Mouse (Mus musculus) embryonic stem cell, embryonic (primary cell): ENCODE measurements at regions not wholly inside any gene's neighbourhood (a gene's known extent, or its start where the extent isn't known, plus 50 kb on each side); places are given as distances from the start of the nearest gene placed in this dataset.

ENCODE experiments used
- CTCF ChIA-PET, 4 experiments: fragments of 300-600 bp in 2 of 4; fragments of 350-600 bp in 2 of 4; sonication (Branson Sonifier 250); formaldehyde crosslinking; loops; one replicate each; lab custom pipeline; 2022; ENCODE audit warnings: inconsistent platforms in 2 of 4; lab: Charles Lee
- POLR2A ChIA-PET, 4 experiments: fragments of 300-600 bp in 2 of 4; fragments of 350-600 bp in 2 of 4; sonication (Branson Sonifier 250); formaldehyde crosslinking; loops; one replicate each; lab custom pipeline; 2022; ENCODE audit warnings: antibody characterized with exemption in 4 of 4, inconsistent platforms in 1 of 4; lab: Charles Lee

DNA sequence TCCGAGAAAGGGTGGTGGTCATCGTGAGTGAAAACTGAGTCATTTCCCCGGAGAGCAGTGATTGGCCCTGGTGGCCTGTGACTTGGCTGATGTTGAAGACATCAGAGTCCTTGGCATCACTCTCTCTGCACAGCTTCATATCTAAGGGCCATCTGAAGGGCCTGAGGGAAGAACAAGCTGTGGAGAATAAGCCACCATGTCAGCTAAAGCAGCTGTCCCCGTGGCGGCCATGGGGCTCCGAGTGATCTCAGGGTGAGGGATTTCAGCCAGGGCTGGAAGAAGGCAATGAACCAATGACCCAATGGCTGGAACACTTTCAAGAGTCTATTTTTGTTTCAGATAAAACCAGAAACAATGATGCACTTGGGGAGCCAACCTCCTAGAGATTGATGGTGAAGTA lies 62.2 kb downstream of the Ttc32 start:
- ChIA-PET CTCF (no interaction called here), POLR2A (no interaction called here)

DNA sequence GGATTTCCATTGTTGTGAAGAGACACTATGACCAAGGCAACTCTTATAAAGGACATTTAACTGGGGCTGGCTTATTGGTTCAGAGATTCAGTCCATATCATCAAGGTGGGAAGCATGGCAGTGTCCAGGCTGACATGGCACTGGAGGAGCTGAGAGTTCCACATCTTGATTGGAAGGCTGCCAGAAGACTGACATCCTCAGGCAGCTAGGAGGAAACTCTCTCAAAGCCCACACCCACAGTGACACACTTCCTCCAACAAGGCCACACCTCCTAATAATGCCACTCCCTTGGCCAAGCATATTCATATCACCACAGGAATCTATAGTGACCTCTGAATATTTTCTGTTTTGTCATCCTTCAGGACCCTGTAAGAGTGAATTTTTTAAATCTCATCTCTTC lies 65.3 kb downstream of the Ttc32 start:
- CTCF ChIA-PET, result no interaction called here

GRCm38 (mm10) chr12:9106416-9106815 lies 76.6 kb downstream of the Ttc32 start:
- ChIA-PET CTCF (no interaction called here), POLR2A (no interaction called here)

More for the DNA sequence above, 65.3 kb downstream of the Ttc32 start:
- POLR2A ChIA-PET, result no interaction called here

DNA sequence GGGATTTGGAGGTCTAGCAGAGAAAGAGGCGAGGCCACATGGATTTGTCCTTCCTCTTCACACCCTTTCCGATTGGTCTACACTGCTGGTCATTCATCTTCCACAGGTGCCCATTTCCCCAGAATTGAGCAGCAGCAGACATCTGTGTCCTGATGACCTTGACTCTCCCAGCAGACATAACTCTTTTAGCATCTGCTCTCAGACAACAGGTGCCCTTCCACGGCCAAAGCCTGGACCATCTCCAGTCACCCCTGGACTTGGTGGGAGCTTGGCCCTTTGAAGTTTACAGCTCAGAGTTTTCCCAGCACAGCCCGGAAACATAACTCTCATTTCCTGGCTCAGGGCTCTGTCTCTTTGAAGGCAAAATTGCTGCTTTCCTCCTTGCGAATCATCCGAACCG lies 80.0 kb downstream of the Ttc32 start:
- POLR2A ChIA-PET, result no interaction called here
- CTCF ChIA-PET, result interaction anchor here in 2 of 4 experiments (0.6 to 0.7 kb wide), 2 partner anchors 12 to 76 kb away, joined by 3 to 6 read pairs; no protein-coding TSS in a partner anchor

- POLR2A ChIA-PET, result no interaction called here
- CTCF ChIA-PET, result no interaction called here
Measured at GRCm38 (mm10) chr12:9112161-9112674, 82.4 kb downstream of the Ttc32 start.

- ChIA-PET CTCF (interaction anchor here in 1 of 4 experiments (0.6 kb wide), 1 partner anchor 89 kb away, joined by 4 read pairs; no protein-coding TSS in a partner anchor), POLR2A (no interaction called here)
Measured at GRCm38 (mm10) chr12:9113652-9114051, 83.9 kb downstream of the Ttc32 start.

DNA sequence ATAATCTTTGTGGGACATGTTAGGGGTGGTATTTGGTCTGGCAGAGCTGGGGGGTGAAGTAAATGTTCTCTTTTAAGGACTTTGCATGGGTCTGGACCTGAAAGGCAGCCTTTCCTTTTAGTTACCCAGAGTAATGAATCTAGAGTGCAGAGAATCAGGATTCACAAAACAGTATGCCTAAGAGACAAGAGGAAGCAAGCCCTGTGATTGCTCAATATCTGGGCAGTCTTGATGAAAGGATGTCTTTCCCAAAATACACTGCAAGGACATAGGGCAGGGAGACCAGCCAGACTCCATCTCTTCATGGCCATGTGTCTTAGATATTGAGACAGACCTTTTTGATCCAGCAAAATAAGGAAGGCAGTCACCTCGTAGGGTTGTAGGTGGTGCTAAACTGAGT lies 84.3 kb downstream of the Ttc32 start:
- CTCF ChIA-PET, result no interaction called here

GRCm38 (mm10) chr12:9118576-9118975 lies 88.8 kb downstream of the Ttc32 start:
- ChIA-PET CTCF (interaction anchor here in 2 of 4 experiments (0.6 to 0.9 kb wide), 3 partner anchors 10 to 241 kb away, joined by 4 to 7 read pairs (median 5); no protein-coding TSS in a partner anchor), POLR2A (interaction anchor here in 1 of 4 experiments (0.7 kb wide), 1 partner anchor 73 kb away, joined by 4 read pairs; no protein-coding TSS in a partner anchor)

More for the DNA sequence above, 84.3 kb downstream of the Ttc32 start:
- POLR2A ChIA-PET, result no interaction called here

DNA sequence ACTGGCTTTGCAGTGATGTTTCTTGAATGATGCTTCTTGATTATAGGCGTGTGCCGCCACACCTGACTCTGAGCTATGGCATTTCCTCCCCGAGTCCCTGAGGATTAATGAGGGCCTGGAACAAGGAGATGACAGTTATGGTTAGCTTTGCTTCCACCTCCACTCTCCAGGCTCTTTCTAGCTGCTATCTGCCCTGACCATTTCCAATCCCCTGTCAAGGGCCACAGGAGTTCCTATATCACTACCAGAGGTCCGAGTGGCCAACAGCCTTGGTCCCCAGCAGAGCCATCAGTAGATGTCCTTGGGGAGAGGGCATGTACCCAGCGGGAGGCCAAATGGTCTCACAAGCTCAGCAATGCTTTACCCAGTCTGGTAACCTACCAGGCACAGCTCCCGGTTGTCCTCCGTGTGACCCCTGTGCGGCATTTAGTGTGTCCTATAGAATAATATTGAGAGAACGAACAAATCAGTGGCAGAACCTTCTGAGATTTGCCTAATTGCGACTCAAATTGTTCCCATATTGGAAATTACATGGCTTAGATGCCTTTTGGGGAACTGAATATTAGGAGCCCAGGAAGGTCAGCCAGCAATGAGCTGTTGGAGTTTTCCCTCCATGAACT lies 98.2 kb downstream of the Ttc32 start:
- ChIA-PET POLR2A (interaction anchor here in 1 of 4 experiments (0.6 kb wide), 1 partner anchor 96 kb away, joined by 4 read pairs; no protein-coding TSS in a partner anchor), CTCF (interaction anchor here in 1 of 4 experiments (1.3 kb wide), 1 partner anchor 38 kb away, joined by 3 read pairs; no protein-coding TSS in a partner anchor)

GRCm38 (mm10) chr12:9128581-9129275 lies 98.9 kb downstream of the Ttc32 start:
- ChIA-PET POLR2A (no interaction called here), CTCF (no interaction called here)

GRCm38 (mm10) chr12:9132621-9133020 lies 102.8 kb downstream of the Ttc32 start:
- POLR2A ChIA-PET, result interaction anchor here in 1 of 4 experiments (1.7 kb wide), 1 partner anchor 9 kb away, joined by 4 read pairs; no protein-coding TSS in a partner anchor

DNA sequence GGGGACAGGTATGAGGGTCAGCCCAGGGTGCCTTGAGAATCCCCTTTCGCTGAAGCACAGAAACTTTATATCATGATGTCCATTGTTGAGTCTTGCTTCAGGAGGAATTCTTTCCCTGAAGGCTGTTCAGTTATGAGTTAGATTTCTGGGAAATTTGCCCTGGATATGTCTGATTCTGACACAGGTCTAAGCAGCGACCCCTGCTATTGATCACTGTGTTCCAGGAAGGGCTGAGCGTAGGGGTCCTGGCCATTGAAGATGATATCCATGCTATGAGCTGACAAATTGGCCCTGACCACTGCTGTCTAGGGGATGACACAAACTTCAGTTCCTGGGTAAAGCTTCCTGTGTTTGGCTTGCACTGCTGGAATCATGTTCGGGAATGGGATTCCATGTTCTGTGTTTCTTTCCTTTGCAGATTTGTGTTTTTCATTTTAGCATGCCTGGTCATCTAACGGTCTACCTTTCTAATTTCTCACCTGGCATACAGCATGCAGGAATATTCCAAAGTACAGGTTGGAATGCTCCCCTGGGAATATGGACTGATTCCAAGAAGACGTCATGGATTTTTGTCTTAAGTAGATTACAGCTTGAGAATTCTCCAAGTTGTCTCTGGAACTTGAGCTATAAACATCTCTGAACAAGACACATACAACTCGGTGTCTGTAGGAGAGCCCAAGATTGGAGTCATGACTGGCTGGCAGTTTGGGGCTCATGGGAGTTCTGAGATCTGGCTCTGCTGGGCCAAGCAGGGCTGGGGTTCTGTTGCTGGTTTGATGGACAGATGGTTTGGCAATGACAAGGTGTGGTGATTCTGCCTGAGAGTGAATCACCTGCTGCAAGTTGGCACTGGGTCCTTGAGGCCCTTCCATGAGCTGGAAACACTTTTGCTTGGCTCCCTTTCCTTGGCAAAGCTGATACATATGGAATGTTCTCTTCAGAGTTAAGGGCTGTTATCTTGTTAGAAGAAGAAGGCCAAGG lies 104.4 kb downstream of the Ttc32 start:
- ChIA-PET POLR2A (no interaction called here), CTCF (no interaction called here)

More at GRCm38 (mm10) chr12:9132621-9133020, 102.8 kb downstream of the Ttc32 start:
- CTCF ChIA-PET, result no interaction called here

GRCm38 (mm10) chr12:9151001-9151400 lies 121.2 kb downstream of the Ttc32 start:
- POLR2A ChIA-PET, result interaction anchor here in 1 of 4 experiments (0.6 kb wide), 1 partner anchor 1155 kb away, joined by 3 read pairs; no protein-coding TSS in a partner anchor
- CTCF ChIA-PET, result no interaction called here

DNA sequence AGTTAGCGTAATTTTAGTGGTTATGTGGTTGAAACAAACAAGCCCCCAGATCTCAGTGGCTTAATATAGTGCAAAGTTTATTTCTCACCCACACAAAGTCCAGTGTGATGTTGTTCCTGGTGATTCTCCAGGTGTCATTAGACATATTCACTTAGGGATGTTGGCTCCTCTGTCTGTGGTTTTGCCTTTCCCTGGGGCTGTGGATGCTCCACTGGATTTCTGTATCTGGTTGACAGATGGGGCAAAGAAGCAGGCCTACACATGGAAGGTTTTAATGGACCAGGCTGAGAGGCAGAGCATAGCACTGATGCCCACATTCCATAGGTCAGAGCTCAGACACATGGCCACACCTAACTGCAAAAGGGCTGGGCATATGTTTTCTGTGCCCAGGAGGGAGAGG lies 121.6 kb downstream of the Ttc32 start:
- CTCF ChIA-PET, result no interaction called here
- POLR2A ChIA-PET, result interaction anchor here in 1 of 4 experiments (0.6 kb wide), 1 partner anchor 1155 kb away, joined by 3 read pairs; no protein-coding TSS in a partner anchor

- ChIA-PET CTCF (interaction anchor here in 1 of 4 experiments (0.9 kb wide), 1 partner anchor 97 kb away, joined by 3 read pairs; no protein-coding TSS in a partner anchor), POLR2A (no interaction called here)
Measured at GRCm38 (mm10) chr12:9154491-9154890, 124.7 kb downstream of the Ttc32 start.

DNA sequence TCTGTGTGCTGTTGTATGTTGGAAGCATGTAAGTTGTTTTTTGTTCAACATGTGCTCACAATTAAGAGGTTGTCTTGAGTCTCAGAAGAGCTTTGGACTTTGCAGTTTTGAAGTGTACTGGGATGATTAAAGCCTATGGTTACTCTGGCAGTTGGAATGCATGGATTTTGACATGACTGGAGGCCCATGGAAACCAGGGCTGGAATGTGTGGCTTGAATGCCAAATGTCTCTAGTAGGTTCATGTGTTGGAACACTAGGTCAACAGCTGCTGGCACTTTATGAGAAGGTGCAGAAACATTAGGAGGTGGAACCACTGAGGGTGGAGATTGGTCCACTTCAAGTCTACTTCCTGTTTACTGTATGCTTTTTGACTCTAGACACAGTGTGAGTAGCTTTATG lies 127.0 kb downstream of the Ttc32 start:
- POLR2A ChIA-PET, result no interaction called here
- CTCF ChIA-PET, result interaction anchor here in 2 of 4 experiments (0.6 to 0.7 kb wide), 2 partner anchors 9 to 488 kb away, joined by 3 to 12 read pairs; no protein-coding TSS in a partner anchor

DNA sequence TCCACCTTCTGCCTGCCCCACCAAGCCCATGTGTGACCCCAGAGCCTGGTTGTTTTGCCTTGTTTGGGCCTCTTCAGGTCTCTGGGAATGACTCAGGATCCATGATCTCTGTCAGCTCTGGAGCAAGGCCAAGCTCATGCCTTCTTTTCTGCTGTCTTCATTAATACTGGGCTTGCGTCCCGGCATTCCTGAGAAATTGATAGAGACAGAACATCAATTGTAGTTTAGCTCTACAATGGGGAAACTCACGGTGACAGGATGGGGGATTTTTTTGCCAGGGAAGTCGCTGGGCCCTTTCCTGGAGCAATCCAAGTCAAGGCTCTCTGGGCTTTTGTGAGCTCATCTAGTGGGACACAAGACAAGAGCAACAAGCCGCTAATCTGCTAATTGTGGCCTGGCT lies 129.0 kb downstream of the Ttc32 start:
- POLR2A ChIA-PET, result no interaction called here
- CTCF ChIA-PET, result interaction anchor here in 1 of 4 experiments (1.3 kb wide), 1 partner anchor 9 kb away, joined by 3 read pairs; no protein-coding TSS in a partner anchor

DNA sequence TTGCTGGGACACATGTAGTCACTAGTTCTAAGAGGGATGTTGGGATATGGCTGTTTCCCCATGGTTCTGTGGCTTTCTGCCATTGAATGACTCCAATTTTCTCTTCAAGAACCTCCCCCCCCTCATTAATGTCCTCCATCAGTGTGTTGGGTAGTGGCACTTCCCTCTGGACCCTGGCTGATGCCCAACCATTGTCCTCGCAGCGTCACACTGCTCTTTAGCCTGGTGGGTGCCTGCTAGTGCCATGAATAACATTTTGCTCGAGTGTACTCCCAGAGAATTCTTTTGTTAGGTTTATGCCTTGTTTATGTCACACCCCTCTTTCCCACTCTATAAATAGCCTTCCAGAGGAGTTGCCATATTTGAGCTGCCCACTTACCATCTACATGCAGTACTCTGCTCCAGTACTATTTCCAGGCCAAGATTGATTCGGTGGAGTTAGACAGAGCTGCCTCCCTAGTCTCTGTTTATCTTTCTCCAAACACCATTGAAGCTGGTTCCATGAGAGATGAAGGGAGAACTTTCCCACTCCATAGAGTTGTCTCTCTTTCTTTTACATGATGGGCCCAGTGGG lies 135.7 kb downstream of the Ttc32 start:
- POLR2A ChIA-PET, result no interaction called here
- CTCF ChIA-PET, result interaction anchor here in 3 of 4 experiments (0.5 to 1.4 kb wide), 8 partner anchors 9 to 1273 kb away, joined by 3 to 6 read pairs (median 3); no protein-coding TSS in a partner anchor
